Mouse (Mus musculus) sigmoid colon, adult 10 weeks (tissue): Measurements from ENCODE around the gene Nxnl2. TPM values are rescaled to one million over a fixed set of nuclear protein-coding genes. Genes with fewer than 3 reads are reported as not detected.

Experiments
- polyA plus RNA-seq: library from polyadenylated mRNA; stranded (reverse); fragments of 350-450 nt; fragmentation: Illumina TruSeq; extraction: RNeasy Lipid Tissue Mini Kit (QIAGEN cat#74804); gene quantifications from one replicate; pipeline ENCODE4 v1.2.3, GENCODE M21; 2014; ENCODE audit warnings: low read depth, low replicate concordance

Nxnl2 gene
- 0.28 TPM for polyA plus RNA-seq

DNA sequence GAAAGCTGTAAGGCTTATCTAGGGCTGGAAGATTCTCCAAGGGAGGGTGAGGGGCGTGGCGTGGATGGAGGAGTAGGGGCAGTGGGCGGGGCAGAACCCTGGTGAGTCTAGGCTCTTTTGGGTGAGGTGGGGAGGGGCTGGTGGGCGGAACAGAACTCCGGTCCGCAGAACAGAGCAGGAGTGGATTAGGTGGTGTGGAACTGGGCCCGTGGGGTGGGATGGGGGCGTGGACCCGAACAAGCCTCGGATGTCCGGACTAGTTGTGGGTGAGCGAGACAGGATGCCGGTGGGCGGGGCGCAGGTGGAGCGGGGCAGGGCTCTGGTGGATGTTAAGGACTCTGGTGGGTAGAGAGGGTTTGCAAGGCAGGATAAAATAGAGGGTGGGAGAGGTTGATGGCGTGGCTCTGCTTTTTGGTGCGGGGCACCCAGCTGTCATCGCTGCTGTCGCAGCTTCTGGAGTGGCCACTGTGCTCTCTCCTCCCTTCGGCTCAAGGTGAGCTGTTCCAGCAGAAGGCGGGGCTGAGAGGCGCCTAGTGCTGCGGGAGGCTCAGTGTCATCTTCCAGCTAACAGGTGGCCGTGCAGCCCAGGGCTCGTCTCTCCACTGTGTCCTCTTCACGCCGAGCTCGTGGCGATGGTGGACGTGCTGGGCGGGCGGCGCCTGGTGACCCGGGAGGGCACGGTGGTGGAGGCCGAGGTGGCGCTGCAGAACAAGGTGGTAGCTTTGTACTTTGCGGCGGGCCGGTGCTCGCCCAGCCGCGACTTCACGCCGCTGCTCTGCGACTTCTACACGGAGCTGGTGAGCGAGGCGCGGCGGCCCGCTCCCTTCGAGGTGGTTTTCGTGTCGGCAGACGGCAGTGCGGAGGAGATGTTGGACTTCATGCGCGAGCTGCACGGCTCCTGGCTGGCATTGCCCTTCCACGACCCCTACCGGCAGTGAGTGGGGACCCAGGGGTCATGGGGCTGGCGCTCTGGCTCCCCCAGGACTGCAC is at the start of gene Nxnl2:
Gene Nxnl2 (plus strand): TSS at position 332 of the 990 bp plus-strand sequence.

Other genes starting within 250 kb of the Nxnl2 start
- gene Spin1, start 70.1 kb upstream of the Nxnl2 start, polyA plus RNA-seq = 68.2 TPM
- gene S1pr3, start 237.6 kb downstream of the Nxnl2 start, polyA plus RNA-seq = 1.4 TPM